Mouse (Mus musculus) cerebellum, adult 11-12 months (tissue): ENCODE data around the gene Slx1b.
A peak's percentile ranks its signal among the peaks of the same experiment; 100 is the strongest.

Experiments
- DNase-seq: peaks from one replicate; pipeline ENCODE4 v3.0.0; 2022

Gene Slx1b

GRCm38 (mm10) chr7:126672111-126672510 lies 23.5 kb downstream of the Slx1b start:
- no peak for DNase-seq

DNA sequence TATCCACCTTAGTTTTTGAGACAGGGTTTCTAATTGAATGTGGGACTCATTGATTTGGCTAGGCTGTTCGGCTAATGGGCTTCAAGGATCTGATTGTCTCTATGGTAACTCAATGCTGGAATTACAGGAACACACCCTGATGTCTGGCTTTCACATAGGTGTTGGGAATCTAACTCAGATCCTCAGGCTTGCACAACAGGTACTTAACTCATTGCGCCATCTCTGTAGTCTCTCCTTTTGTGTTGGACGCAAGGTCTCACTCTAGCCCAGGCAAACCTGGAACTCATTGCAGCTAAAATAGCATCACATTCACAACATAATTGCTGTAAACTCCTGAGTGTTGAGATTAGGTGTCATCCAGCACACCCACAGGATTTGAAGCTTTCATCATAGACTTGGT lies 25.4 kb downstream of the Slx1b start:
- no peak for DNase-seq

DNA sequence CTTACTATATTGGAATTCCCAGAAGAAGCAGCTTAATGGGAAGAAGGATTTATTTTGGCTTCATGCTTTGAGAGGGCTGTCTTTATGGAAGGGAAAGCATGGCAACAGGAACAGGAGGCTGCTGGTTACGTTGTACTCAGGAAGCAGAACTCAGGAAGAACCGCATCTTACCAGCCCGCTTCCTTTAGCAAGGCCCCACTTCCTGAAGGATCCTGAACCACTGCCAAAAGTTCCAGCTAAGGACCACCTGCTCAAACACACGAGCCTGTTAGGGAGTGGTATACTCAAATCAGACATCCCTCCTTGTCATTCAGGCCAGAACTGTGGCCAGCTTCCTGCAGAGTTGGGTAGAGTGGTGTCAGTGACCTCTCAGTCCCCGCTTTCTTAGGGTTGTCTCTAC lies 27.1 kb downstream of the Slx1b start:
- no peak for DNase-seq

GRCm38 (mm10) chr7:126667495-126668090 lies 28.0 kb downstream of the Slx1b start:
- no peak for DNase-seq

GRCm38 (mm10) chr7:126665269-126665668 lies 30.3 kb downstream of the Slx1b start:
- DNase-seq, result no peak

- DNase-seq, result no peak
Observed at GRCm38 (mm10) chr7:126663646-126664045, 31.9 kb downstream of the Slx1b start.

DNA sequence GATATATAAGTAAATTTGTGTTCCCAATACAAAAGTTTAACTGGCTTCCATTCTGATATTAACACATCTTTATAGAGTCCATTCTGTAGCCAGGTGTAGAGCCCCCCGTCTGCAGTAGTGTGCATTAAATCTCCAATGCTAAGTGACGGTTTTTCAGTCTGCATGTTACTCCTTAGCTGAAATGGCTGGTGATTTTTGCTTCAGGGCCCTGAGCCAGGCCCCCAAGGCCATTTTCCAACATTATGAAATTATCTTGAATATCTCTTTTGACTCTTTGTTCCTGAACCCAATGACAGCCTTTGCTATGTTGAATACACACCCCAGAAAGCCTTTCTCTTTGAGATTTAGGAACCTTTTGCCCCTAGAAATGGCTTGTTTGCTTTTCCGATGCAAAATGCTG lies 35.8 kb downstream of the Slx1b start:
- no peak for DNase-seq

DNA sequence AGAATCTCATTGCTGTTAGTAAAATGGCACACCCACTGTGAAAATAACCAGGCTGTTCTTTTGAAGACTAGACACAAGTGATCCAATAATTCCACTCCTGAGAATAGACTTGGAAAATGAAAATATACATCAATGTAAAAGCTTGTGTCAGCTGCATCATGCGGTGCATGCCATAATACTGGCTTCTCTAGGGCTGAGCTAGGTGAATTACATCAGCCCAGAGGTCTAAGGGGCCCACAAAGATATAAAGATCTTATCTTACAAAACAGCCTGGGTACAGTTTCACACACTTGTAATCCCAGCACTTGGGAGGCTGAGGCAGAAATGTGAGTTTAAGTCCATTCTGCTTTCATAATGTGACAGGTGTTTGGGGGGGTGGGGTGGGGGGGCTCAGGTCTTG lies 38.1 kb downstream of the Slx1b start:
- no peak for DNase-seq

DNA sequence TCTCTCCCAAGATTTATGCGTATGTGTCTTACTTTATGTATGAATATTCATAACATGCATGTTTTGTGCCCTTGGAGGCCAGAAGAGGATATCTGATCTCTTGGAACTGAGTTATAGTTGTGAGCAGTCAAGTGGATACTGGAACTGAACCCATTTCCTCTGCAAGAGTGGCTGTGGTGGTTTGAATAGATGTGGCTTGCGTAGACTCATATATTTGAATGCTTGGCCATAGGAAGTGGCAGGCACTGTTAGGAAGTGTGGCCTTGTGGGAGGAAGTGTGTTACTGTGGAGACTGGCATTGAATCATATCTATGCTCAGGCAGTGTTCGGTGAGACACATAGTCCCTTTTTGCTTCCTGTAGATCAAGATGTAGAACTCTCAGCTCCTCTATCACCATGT lies 39.9 kb downstream of the Slx1b start:
- no peak for DNase-seq

DNA sequence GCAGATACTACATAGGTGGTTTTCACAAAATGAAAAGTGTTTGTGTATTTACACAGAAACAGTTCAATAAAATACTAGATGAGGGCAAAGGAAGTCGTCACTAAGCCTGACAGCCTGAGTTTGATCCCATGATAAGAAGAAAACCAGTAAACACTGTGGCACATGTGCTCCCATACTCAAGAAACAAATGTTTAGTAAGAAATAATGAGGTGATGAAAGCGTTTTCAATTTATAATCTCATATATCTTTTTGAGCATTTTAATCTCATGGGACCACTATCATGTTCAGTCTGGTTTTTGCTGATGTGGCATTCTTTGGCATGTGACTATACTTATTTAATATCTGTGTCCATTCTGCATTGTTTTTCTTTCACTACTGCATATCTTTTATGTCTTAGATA lies 41.6 kb downstream of the Slx1b start:
- no peak for DNase-seq

DNA sequence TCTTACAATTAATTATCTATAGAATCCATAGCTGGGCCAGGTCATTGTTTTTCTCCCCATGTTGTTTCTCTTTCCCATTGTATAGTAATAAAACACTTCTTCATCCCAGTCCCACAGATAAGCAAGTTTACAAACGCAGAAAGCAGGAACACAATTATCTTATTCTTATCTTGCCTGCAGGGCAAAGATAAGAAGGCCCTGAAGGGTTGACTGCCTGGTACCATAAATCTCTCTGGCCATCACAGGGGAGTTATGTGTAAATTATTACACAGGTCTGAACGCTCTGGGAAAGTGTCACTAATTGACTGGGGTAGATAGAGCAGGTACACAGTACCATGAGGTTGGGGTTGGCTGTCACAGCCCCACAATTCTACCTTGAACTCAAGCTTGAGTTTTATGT lies 44.7 kb downstream of the Slx1b start:
- no peak for DNase-seq

DNA sequence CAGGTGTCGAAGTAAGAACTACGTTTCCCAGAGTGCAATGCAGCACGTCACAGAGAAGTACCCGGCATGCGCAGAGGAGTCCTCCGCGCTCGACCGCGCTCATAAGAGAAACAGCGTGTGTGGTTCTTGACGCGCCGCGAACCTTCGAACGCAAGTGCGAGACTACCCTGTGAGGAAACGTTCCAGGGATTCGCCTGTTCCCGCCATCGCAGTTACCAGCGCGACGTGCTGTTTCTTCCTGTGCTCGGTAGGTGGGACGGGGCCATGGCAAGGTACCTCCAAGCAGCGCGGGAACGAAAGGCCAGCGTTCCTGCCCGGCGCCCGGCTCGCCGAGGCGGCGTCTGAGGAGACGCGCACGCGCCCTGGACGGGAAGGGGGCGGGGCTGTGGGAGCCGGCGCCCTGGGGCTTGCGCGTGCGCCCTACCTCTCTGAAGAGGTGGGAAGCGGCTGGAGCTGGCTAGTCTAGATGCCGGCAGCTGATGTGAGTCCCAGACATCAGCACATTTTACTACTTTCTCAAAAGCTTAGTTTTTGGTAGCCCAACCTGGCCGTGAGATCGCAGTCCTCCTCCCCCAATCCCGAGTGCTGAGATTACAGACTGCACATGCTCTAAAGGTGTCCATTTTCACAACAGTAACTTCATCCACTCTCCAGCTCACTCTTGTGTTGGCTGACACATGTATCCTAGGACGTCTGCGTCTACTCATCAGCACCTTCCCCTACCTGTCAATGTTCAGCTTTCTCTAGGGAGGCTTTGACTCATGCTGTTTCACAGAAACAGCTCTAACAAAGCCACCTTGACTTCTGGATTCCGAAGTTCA lies 46.1 kb downstream of the Slx1b start, which contains the start of gene Sgf29:
Gene Sgf29 (plus strand): TSS at position 79 of the 821 bp plus-strand sequence.
- DNase-seq, result peak; percentile 92

- DNase-seq, result peak; percentile 43
Observed at GRCm38 (mm10) chr7:126648486-126648885, 47.1 kb downstream of the Slx1b start.

DNA sequence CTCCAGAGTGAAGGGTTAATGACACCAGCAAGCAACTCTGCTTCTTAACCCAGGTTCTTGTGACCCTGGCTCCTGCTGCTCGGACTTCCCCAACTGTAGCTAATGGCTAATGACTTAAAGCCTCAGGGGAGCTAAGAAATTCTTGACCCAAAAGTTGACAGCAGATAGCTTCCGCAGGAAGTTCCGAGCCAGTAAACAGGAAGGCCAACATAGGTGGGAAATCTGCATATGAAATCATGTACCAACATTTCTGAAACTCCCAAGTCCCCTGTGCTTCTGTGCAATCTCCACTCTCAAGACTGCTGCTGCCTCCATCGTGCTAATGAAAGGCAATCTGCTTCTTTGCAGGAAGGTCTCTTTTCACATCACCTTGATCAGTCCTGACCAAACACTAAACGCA lies 49.9 kb downstream of the Slx1b start:
- DNase-seq, result no peak

GRCm38 (mm10) chr7:126644914-126645313 lies 50.7 kb downstream of the Slx1b start:
- DNase-seq, result no peak

- no peak for DNase-seq
Observed at GRCm38 (mm10) chr7:126644345-126644744, 51.2 kb downstream of the Slx1b start.

DNA sequence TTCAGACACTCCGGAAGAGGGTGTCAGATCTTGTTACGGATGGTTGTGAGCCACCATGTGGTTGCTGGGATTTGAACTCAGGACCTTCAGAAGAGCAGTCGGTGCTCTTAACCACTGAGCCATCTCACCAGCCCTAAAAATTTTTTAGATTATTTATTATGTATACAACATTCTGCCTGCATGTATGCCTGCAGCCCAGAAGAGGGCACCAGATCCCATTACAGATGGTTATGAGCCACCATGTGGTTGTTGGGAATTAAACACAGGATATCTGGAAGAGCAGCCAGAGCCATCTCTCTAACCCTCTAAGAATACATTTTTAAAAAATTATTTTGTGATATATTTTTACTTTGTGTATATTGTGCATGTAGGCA lies 52.4 kb downstream of the Slx1b start:
- DNase-seq, result peak; percentile 41

DNA sequence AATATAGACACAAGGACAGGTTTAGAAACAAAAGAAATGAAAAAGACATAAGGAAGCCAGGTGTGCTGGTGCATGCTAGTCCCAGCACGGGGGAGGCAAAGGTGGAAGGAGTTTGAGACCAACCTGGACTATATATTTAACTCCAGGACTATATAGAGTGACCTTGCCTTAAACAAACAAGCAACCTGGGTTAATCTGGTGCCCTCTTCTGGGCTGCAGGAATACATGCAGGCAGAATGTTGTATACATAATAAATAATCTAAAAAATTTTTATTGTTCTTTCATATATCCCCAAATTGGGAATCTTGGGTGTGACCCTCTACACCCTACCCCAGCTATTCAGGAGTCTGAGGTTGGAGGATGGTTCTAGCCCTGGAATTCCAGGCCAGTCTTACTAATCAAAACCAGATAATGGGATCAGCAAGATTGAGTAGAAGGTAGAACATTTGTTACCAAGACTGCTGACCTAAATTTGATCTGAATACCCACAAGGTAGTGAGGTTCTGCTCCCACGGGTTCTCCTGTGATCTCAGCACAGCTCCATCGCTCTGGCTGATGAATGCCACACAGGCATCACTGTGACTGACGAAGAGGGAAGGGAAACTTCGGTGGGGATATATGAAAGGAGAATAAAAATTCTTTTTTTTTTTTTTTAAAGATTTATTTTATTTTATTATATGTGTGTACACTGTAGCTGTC lies 52.9 kb downstream of the Slx1b start:
- no peak for DNase-seq
